Mouse (Mus musculus) limb, embryonic 14.5 days (tissue): ENCODE measurements at regions not wholly inside any gene's neighbourhood (a gene's known extent, or its start where the extent isn't known, plus 50 kb on each side); places are given as distances from the start of the nearest gene placed in this dataset.
"Not testable (repeated sequence)": the region's sequence is repeated elsewhere in the genome, so short reads cannot be mapped to it uniquely, and the experiment has no call there.

Experiments
- ATAC-seq: fragments of 200-750 bp; cut with Nextera tagmentation; 2 replicates; pipeline ENCODE4 v1.8.0; 2017; ENCODE audit warnings: low read depth, moderate number of reproducible peaks, moderate TSS enrichment; ENCODE audit not compliant: low FRiP score
- DNase-seq: peaks from one replicate; pipeline ENCODE4 v3.0.0-alpha.2; 2015; ENCODE audit warnings: low spot score
- H3K27ac ChIP-seq: fragments of 300-500 bp; sonication (generic); replicated peaks from 2 replicates; pipeline ENCODE4 v1.5.1; 2014; ENCODE audit warnings: low read depth, mild to moderate bottlenecking, low read length, moderate library complexity, mixed read lengths
- H3K27me3 ChIP-seq: fragments of 300-500 bp; sonication (generic); 2 replicates; pipeline ENCODE4 v1.6.1; 2014; ENCODE audit warnings: low read length, mixed read lengths; ENCODE audit not compliant: control insufficient read depth, insufficient read depth
- H3K36me3 ChIP-seq: fragments of 300-500 bp; sonication (generic); 2 replicates; pipeline ENCODE4 v1.6.1; 2014; ENCODE audit warnings: mild to moderate bottlenecking, low read length, moderate library complexity, mixed read lengths; ENCODE audit not compliant: control insufficient read depth, insufficient read depth
- H3K4me1 ChIP-seq: fragments of 300-500 bp; sonication (generic); 2 replicates; pipeline ENCODE4 v1.6.1; 2014; ENCODE audit warnings: antibody characterized with exemption, low read length, mixed read lengths; ENCODE audit not compliant: control insufficient read depth, insufficient read depth
- H3K4me2 ChIP-seq: fragments of 300-500 bp; sonication (generic); replicated peaks from 2 replicates; pipeline ENCODE4 v1.6.1; 2014; ENCODE audit warnings: low read depth, mild to moderate bottlenecking, low read length, moderate library complexity; ENCODE audit not compliant: severe bottlenecking
- H3K4me3 ChIP-seq: fragments of 300-500 bp; sonication (generic); replicated peaks from 2 replicates; pipeline ENCODE4 v1.5.1; 2014; ENCODE audit warnings: low read length
- H3K9ac ChIP-seq: fragments of 300-500 bp; sonication (generic); 2 replicates; pipeline ENCODE4 v1.6.1; 2014; ENCODE audit warnings: mild to moderate bottlenecking, low read depth, low read length, moderate library complexity; ENCODE audit not compliant: severe bottlenecking
- H3K9me3 ChIP-seq: fragments of 300-500 bp; sonication (generic); 2 replicates; pipeline ENCODE4 v1.6.1; 2016; ENCODE audit warnings: low read length; ENCODE audit not compliant: control insufficient read depth
- POLR2A ChIP-seq: fragments of 200-500 bp; IDR thresholded peaks from 2 replicates; pipeline ENCODE4 v1.8.0; 2012; ENCODE audit warnings: inconsistent platforms, mild to moderate bottlenecking, moderate library complexity, borderline replicate concordance; ENCODE audit not compliant: insufficient read depth, insufficient read length; ENCODE audit errors: extremely low read depth
- WGBS: fragments of 180-500 bp; shearing (Covaris S2); extraction: QIAGEN DNeasy Blood & Tissue Kit; methylation state at CpG from one replicate; pipeline ENCODE4 v1.1.7; 2014; 5-methylcytosine and 5-hydroxymethylcytosine counted together

- Histone ChIP-seq H3K4me2 (no peak overlapping the region), H3K27ac (no peak overlapping the region), H3K4me1 (no peaks in the 10 kb centered on the region), H3K9me3 (no peaks in the 10 kb centered on the region), H3K36me3 (no peaks in the 10 kb centered on the region), H3K27me3 (no peaks in the 10 kb centered on the region), H3K9ac (no peak overlapping the region), H3K4me3 (no peak overlapping the region)
- DNase-seq (no peak), ATAC-seq (no peak)
- TF ChIP-seq POLR2A, result no peak
- WGBS, result 78% methylated on average over 4 of the region's 4 CpGs
Observed at GRCm38 (mm10) chr15:4264601-4265000, 110.7 kb upstream of the Plcxd3 start.

- ATAC-seq (no peak), DNase-seq (no peak)
- Histone ChIP-seq H3K4me2 (no peak overlapping the region), H3K27ac (no peak overlapping the region), H3K36me3 (no peaks in the 10 kb centered on the region), H3K9me3 (no peaks in the 10 kb centered on the region), H3K4me3 (no peak overlapping the region), H3K9ac (no peak overlapping the region), H3K4me1 (no peaks in the 10 kb centered on the region), H3K27me3 (no peaks in the 10 kb centered on the region)
- WGBS, result 98% methylated on average over 2 of the region's 2 CpGs
- no peak for TF ChIP-seq POLR2A
Observed at GRCm38 (mm10) chr15:4269835-4270234, 105.5 kb upstream of the Plcxd3 start.

- Histone ChIP-seq H3K9me3 (no peaks in the 10 kb centered on the region), H3K4me3 (no peak overlapping the region), H3K4me2 (no peak overlapping the region), H3K36me3 (no peaks in the 10 kb centered on the region), H3K9ac (no peak overlapping the region), H3K27ac (no peak overlapping the region), H3K4me1 (no peaks in the 10 kb centered on the region), H3K27me3 (no peaks in the 10 kb centered on the region)
- DNase-seq (no peak), ATAC-seq (no peak)
- 90% methylated on average over 2 of the region's 2 CpGs for whole genome bisulfite sequencing
- TF ChIP-seq POLR2A, result no peak
Observed at GRCm38 (mm10) chr15:4277011-4277410, 98.3 kb upstream of the Plcxd3 start.

- no peak for DNase-seq
- WGBS, result 50% methylated on average over 2 of the region's 2 CpGs
Observed at GRCm38 (mm10) chr15:4307498-4307897, 67.8 kb upstream of the Plcxd3 start.

GRCm38 (mm10) chr15:4313698-4314097 is 61.6 kb upstream of the Plcxd3 start:
- not testable (repeated sequence) for DNase-seq, ATAC-seq, H3K36me3 ChIP-seq, H3K9ac ChIP-seq, H3K4me3 ChIP-seq, H3K27ac ChIP-seq, H3K4me1 ChIP-seq, H3K27me3 ChIP-seq, H3K9me3 ChIP-seq, H3K4me2 ChIP-seq
- 79% methylated on average over 3 of the region's 3 CpGs for WGBS

More at GRCm38 (mm10) chr15:4307498-4307897, 67.8 kb upstream of the Plcxd3 start:
- ATAC-seq, result no peak
- Histone ChIP-seq H3K4me3 (no peak overlapping the region), H3K9me3 (no peaks in the 10 kb centered on the region), H3K9ac (no peak overlapping the region), H3K4me2 (no peak overlapping the region), H3K4me1 (no peaks in the 10 kb centered on the region), H3K27ac (no peak overlapping the region), H3K36me3 (no peaks in the 10 kb centered on the region), H3K27me3 (no peaks in the 10 kb centered on the region)
- TF ChIP-seq POLR2A, result no peak

- ATAC-seq (no peak), DNase-seq (peak; percentile 8)
- Histone ChIP-seq H3K27me3 (no peaks in the 10 kb centered on the region), H3K9ac (no peak overlapping the region), H3K9me3 (no peaks in the 10 kb centered on the region), H3K36me3 (no peaks in the 10 kb centered on the region), H3K4me1 (no peaks in the 10 kb centered on the region), H3K4me3 (no peak overlapping the region), H3K4me2 (no peak overlapping the region), H3K27ac (no peak overlapping the region)
- WGBS, result 29% methylated on average over 3 of the region's 3 CpGs
- no peak for TF ChIP-seq POLR2A
Observed at GRCm38 (mm10) chr15:4315897-4316296, 59.4 kb upstream of the Plcxd3 start.
